Mouse (Mus musculus) thymus, postnatal 25 days (tissue): ENCODE data around the gene Mr1.

ENCODE experiments used
- DNase-seq: peaks from one replicate; pipeline ENCODE4 v3.0.0; 2022

The Mr1 gene

GRCm38 (mm10) chr1:155093145-155093791 is 53.3 kb downstream of the Mr1 start:
- DNase-seq: no peak

GRCm38 (mm10) chr1:155091842-155092800 is 54.5 kb downstream of the Mr1 start:
- no peak for DNase-seq

GRCm38 (mm10) chr1:155091374-155091841 is 55.2 kb downstream of the Mr1 start:
- no peak for DNase-seq

GRCm38 (mm10) chr1:155090736-155091135 is 55.9 kb downstream of the Mr1 start:
- DNase-seq: no peak

GRCm38 (mm10) chr1:155090327-155090726 is 56.3 kb downstream of the Mr1 start:
- no peak for DNase-seq

- no peak for DNase-seq
Measured at GRCm38 (mm10) chr1:155088847-155089603, 57.6 kb downstream of the Mr1 start.

GRCm38 (mm10) chr1:155088046-155088445 is 58.6 kb downstream of the Mr1 start:
- no peak for DNase-seq

- peak; percentile 49 for DNase-seq
Measured at GRCm38 (mm10) chr1:155086893-155087292, 59.7 kb downstream of the Mr1 start.

- DNase-seq: no peak
Measured at GRCm38 (mm10) chr1:155086416-155086815, 60.2 kb downstream of the Mr1 start.

- no peak for DNase-seq
Measured at GRCm38 (mm10) chr1:155084839-155085238, 61.8 kb downstream of the Mr1 start.

GRCm38 (mm10) chr1:155083271-155084265 is 63.0 kb downstream of the Mr1 start:
- DNase-seq: peak; percentile 89

- DNase-seq: no peak
Measured at GRCm38 (mm10) chr1:155082965-155083268, 63.7 kb downstream of the Mr1 start.

GRCm38 (mm10) chr1:155082158-155082964 is 64.3 kb downstream of the Mr1 start:
- no peak for DNase-seq

GRCm38 (mm10) chr1:155077675-155078074 is 68.9 kb downstream of the Mr1 start:
- DNase-seq: no peak
